Mouse (Mus musculus) limb, embryonic 13.5 days (tissue): ENCODE data around the gene Slc11a2. TPM values are rescaled to one million over a fixed set of nuclear protein-coding genes. Genes with fewer than 3 reads are reported as not detected.
A peak's percentile ranks its signal among the peaks of the same experiment; 100 is the strongest.
"Not testable (repeated sequence)": the region's sequence is repeated elsewhere in the genome, so short reads cannot be mapped to it uniquely, and the experiment has no call there.

Experiments used
- ATAC-seq: fragments of 200-750 bp; cut with Nextera tagmentation; 2 replicates; pipeline ENCODE4 v1.8.0; 2017; ENCODE audit warnings: low read depth, moderate number of reproducible peaks, moderate TSS enrichment; ENCODE audit not compliant: low FRiP score
- H3K27ac ChIP-seq: fragments of 300-500 bp; sonication (generic); 2 replicates; pipeline ENCODE4 v1.5.1; 2015; ENCODE audit warnings: inconsistent platforms, mild to moderate bottlenecking, moderate library complexity
- H3K27me3 ChIP-seq: fragments of 300-500 bp; sonication (generic); 2 replicates; pipeline ENCODE4 v1.6.1; 2015; ENCODE audit warnings: mild to moderate bottlenecking, inconsistent platforms
- H3K36me3 ChIP-seq: fragments of 300-500 bp; sonication (generic); 2 replicates; pipeline ENCODE4 v1.6.1; 2015; ENCODE audit warnings: inconsistent platforms, mild to moderate bottlenecking, moderate library complexity
- H3K4me1 ChIP-seq: fragments of 300-500 bp; sonication (generic); 2 replicates; pipeline ENCODE4 v1.6.1; 2015; ENCODE audit warnings: inconsistent platforms
- H3K4me2 ChIP-seq: fragments of 300-500 bp; sonication (generic); replicated peaks from 2 replicates; pipeline ENCODE4 v1.6.1; 2015; ENCODE audit warnings: inconsistent platforms, mild to moderate bottlenecking, moderate library complexity
- H3K4me3 ChIP-seq: fragments of 300-500 bp; sonication (generic); 2 replicates; pipeline ENCODE4 v1.5.1; 2015; ENCODE audit warnings: moderate library complexity, mild to moderate bottlenecking, inconsistent platforms
- H3K9ac ChIP-seq: fragments of 300-500 bp; sonication (generic); 2 replicates; pipeline ENCODE4 v1.6.1; 2015; ENCODE audit warnings: mild to moderate bottlenecking, inconsistent platforms
- H3K9me3 ChIP-seq: fragments of 300-500 bp; sonication (generic); 2 replicates; pipeline ENCODE4 v1.6.1; 2016; ENCODE audit warnings: inconsistent platforms
- WGBS: fragments of 180-500 bp; shearing (Covaris S2); methylation state at CpG from one replicate; pipeline ENCODE4 v1.1.7; 2015; 5-methylcytosine and 5-hydroxymethylcytosine counted together
- polyA plus RNA-seq: library from polyadenylated mRNA; unstranded; fragments of >200 nt; fragmentation: Nextera tagmentation; extraction: Ambion mirVana; gene quantifications from 2 replicates; pipeline ENCODE4 v1.2.1, GENCODE M21; 2015

Slc11a2 gene
- polyA plus RNA-seq, 1 experiment from 2014 or later: 25.3 TPM

DNA sequence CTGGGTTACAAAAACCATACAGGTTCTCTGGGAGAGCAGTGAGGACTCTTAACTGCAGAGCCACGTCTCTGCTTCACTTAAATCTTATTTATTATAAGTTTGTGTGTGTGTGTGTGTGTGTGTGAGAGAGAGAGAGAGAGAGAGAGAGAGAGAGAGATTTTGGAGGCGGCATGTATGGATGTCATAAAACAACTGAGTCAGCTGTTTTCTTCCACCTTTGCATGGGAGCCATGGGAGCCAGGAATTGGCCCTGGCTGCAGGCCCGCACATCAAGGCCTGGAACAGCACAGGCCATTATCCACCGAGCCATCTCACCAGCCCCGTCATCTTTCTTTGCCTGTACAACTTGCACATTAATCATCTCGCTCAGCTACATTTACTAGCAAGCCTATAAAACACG lies 57.8 kb downstream of the Slc11a2 start:
- ATAC-seq: no peak
- Histone ChIP-seq H3K4me3 (no peak overlapping the region), H3K27ac (no peak overlapping the region), H3K4me1 (no peaks in the 10 kb centered on the region), H3K36me3 (no peaks in the 10 kb centered on the region), H3K27me3 (peaks cover 5% of the 10 kb centered on the region; the same call in 1 of the 2 replicates), H3K4me2 (no peak overlapping the region), H3K9me3 (no peaks in the 10 kb centered on the region; the same call in 1 of the 2 replicates), H3K9ac (no peak overlapping the region)
- 22% methylated on average over 7 of the region's 7 CpGs for WGBS

GRCm38 (mm10) chr15:100365967-100366366 lies 58.9 kb downstream of the Slc11a2 start:
- not testable (repeated sequence) for H3K4me2 ChIP-seq, H3K9me3 ChIP-seq, ATAC-seq, H3K4me3 ChIP-seq, H3K27ac ChIP-seq, H3K36me3 ChIP-seq, H3K27me3 ChIP-seq, H3K4me1 ChIP-seq, H3K9ac ChIP-seq
- WGBS: 14% methylated on average over 9 of the region's 9 CpGs

DNA sequence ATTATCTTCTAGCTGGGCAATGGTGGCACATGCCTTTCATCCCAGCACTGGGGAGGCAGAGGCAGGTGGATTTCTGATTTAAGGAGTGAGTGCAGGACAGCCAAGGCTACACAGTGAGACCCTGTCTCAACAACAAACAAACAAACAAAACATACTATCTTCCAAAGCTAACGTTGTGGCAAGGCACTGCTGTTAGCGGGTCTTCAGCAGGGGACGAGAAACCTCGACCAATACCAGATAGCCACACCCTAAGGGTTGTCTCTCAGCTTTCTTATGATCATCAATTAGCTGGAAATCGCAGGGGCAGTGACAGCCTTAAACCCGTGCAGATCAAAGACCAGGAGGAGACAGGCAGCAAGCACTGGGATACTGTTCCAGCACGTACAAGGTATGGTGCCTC lies 60.6 kb downstream of the Slc11a2 start, which contains the start of gene Higd1c:
Higd1c (plus strand) TSS at position 301 of the 400 bp plus-strand sequence.
- H3K36me3 ChIP-seq: no peaks in the 10 kb centered on the region
- H3K4me3 ChIP-seq: no peak within 1 kb of the TSS
- H3K9ac ChIP-seq: no peak within 1 kb of the TSS
- no peak within 1 kb of the TSS for H3K27ac ChIP-seq
- peaks cover 5% of the 10 kb centered on the region; the same call in 1 of the 2 replicates for H3K27me3 ChIP-seq
- no peak for ATAC-seq
- H3K9me3 ChIP-seq: no peaks in the 10 kb centered on the region; the same call in 1 of the 2 replicates
- WGBS: 48% methylated on average over 7 of the region's 7 CpGs
- H3K4me2 ChIP-seq: no peak within 1 kb of the TSS
- H3K4me1 ChIP-seq: peaks cover 7% of the 10 kb centered on the region; the same call in 1 of the 2 replicates

DNA sequence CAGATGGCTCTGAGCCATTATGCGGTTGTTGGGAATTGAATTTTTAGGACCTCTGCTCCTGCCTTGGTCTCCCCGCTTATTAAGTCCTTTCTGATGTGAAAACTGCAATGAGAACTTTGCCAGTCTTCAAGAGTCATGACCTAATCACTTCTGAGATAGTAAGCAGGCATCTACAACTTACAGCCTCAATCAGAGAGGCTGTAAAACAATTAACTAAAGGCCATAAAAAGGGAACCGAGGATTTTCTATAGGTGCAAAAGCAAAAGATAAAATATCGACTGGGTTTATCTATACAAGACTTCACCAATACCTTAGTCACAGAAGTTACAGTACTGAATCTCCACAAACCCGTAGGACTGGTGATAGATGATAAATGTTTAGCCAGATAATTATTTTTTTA lies 69.0 kb downstream of the Slc11a2 start:
- H3K9ac ChIP-seq: no peak overlapping the region
- H3K4me3 ChIP-seq: no peak overlapping the region
- WGBS: 37% methylated on average over 5 of the region's 5 CpGs
- ATAC-seq: no peak
- no peak overlapping the region for H3K4me2 ChIP-seq
- no peaks in the 10 kb centered on the region for H3K9me3 ChIP-seq
- no peaks in the 10 kb centered on the region for H3K36me3 ChIP-seq
- H3K4me1 ChIP-seq: peaks cover 20% of the 10 kb centered on the region
- no peaks in the 10 kb centered on the region for H3K27me3 ChIP-seq
- H3K27ac ChIP-seq: no peak overlapping the region

DNA sequence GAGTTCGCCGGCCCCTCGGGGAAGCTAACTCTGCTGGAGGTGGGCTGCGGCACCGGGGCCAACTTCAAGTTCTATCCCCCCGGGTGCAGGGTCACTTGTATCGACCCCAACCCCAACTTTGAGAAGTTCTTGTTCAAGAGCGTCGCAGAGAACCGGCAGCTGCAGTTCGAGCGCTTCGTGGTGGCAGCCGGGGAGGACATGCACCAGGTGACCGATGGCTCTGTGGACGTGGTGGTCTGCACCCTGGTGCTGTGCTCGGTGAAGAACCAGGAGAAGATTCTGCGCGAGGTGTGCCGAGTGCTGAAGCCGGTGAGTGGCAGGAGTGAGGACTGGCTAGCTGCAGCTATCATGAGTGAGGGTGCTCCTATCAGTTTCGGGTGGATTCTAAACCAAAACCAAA lies 71.5 kb downstream of the Slc11a2 start:
- not testable (repeated sequence) for H3K9ac ChIP-seq, H3K36me3 ChIP-seq, H3K9me3 ChIP-seq, ATAC-seq, H3K27me3 ChIP-seq, H3K4me2 ChIP-seq, H3K4me3 ChIP-seq, H3K27ac ChIP-seq
- H3K4me1 ChIP-seq: peaks cover 12% of the 10 kb centered on the region
- 90% methylated on average over 22 of the region's 22 CpGs for WGBS

DNA sequence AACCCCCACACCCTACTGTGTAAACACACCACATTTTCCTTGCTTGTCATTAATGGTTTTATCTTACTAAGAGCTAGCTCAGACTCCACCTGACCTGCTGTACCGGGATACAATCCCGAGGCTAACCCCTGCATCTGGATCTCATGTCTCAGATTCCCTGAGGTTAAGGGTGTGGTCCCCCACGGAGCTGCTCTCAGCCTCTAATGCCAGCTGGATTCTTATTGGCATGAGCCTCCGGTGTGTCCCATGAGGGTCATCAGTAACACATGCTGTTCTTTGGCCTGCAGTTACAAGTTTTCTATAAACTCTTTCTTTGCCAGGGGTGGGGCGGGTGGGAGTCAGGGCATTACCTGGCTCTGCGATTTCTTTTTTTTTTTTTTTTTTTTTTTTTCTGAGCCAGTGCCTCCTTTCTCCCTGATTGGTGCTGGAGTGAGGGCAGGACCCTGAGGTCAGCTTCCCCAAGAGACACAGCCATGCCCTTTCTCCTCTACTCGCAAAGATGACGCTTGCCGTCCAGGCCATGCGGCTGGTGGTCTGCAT lies 72.1 kb downstream of the Slc11a2 start, which contains the start of the genes Methig1 and Mettl7a2:
Methig1 (plus strand) TSS at position 439 of the 540 bp plus-strand sequence.
Mettl7a2 (plus strand) TSS at position 490 of the 540 bp plus-strand sequence.
- 69% methylated on average over 10 of the region's 10 CpGs for whole genome bisulfite sequencing
- Histone ChIP-seq H3K9ac (no peak within 1 kb of the TSS), H3K4me3 (no peak within 1 kb of the TSS), H3K4me2 (no peak within 1 kb of the TSS), H3K27ac (no peak within 1 kb of the TSS), H3K27me3 (no peaks in the 10 kb centered on the region), H3K4me1 (peaks cover 12% of the 10 kb centered on the region), H3K36me3 (no peaks in the 10 kb centered on the region), H3K9me3 (no peaks in the 10 kb centered on the region)
- no peak for ATAC-seq

DNA sequence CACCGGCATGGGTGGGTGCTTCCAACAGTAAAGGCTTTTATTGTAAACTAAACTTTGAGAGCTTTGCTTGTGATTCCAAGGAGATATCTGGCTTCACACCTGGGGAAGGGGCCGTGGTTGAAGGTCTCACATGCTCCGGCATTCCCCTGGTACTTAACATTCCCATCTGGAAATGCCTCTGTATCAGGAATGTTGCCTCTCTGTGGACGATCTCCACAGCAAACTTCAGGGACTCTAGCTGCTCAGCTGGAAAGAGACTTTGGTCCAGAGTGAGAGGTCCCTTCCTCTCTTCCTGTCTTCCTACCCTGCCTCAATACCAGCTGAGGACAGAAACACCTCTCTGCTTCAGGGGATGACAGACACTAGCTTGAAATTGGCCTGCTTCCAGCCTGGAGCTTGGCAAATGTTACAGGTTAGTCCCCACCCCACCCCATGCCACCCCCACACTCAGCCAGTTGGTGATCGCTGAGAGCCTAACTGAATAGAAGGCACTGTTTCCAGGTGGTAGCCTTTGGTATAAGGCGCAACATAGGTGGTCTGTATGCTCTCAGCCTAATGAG lies 73.3 kb downstream of the Slc11a2 start:
- no peaks in the 10 kb centered on the region for H3K9me3 ChIP-seq
- 39% methylated on average over 6 of the region's 6 CpGs for WGBS
- no peak overlapping the region for H3K9ac ChIP-seq
- no peak overlapping the region for H3K4me3 ChIP-seq
- no peak overlapping the region for H3K4me2 ChIP-seq
- H3K36me3 ChIP-seq: no peaks in the 10 kb centered on the region
- peaks cover 12% of the 10 kb centered on the region for H3K4me1 ChIP-seq
- no peaks in the 10 kb centered on the region for H3K27me3 ChIP-seq
- ATAC-seq: no peak
- H3K27ac ChIP-seq: no peak overlapping the region

GRCm38 (mm10) chr15:100349496-100349895 lies 75.4 kb downstream of the Slc11a2 start:
- Histone ChIP-seq H3K27me3 (no peaks in the 10 kb centered on the region), H3K4me1 (peaks cover 16% of the 10 kb centered on the region), H3K9ac (no peak overlapping the region), H3K36me3 (no peaks in the 10 kb centered on the region), H3K4me3 (no peak overlapping the region), H3K9me3 (peaks cover 4% of the 10 kb centered on the region; the same call in 1 of the 2 replicates), H3K27ac (no peak overlapping the region), H3K4me2 (no peak overlapping the region)
- 29% methylated on average over 2 of the region's 2 CpGs for WGBS
- ATAC-seq: no peak

- no peaks in the 10 kb centered on the region for H3K27me3 ChIP-seq
- H3K4me2 ChIP-seq: 0 out of 2 replicates have a peak overlapping the region, but pooled peaks have one; percentile 11
- H3K4me1 ChIP-seq: peaks cover 12% of the 10 kb centered on the region
- no peaks in the 10 kb centered on the region for H3K36me3 ChIP-seq
- H3K9me3 ChIP-seq: peaks cover 4% of the 10 kb centered on the region; the same call in 1 of the 2 replicates
- no peak overlapping the region for H3K4me3 ChIP-seq
- WGBS: 58% methylated on average over 14 of the region's 14 CpGs
- H3K9ac ChIP-seq: no peak overlapping the region
- ATAC-seq: no peak
- peak overlapping the region; percentile 44; the same call in 1 of the 2 replicates for H3K27ac ChIP-seq
Observed at GRCm38 (mm10) chr15:100346761-100347160, 78.1 kb downstream of the Slc11a2 start.

- Histone ChIP-seq H3K9ac (no peak overlapping the region), H3K4me1 (peaks cover 3% of the 10 kb centered on the region; the same call in 1 of the 2 replicates), H3K36me3 (no peaks in the 10 kb centered on the region), H3K4me3 (no peak overlapping the region), H3K27me3 (no peaks in the 10 kb centered on the region), H3K27ac (no peak overlapping the region), H3K9me3 (peaks cover 4% of the 10 kb centered on the region; the same call in 1 of the 2 replicates), H3K4me2 (no peak overlapping the region)
- no peak for ATAC-seq
Observed at GRCm38 (mm10) chr15:100345484-100345883, 79.4 kb downstream of the Slc11a2 start.

- H3K36me3 ChIP-seq, H3K9me3 ChIP-seq, ATAC-seq: not testable (repeated sequence)
Observed at GRCm38 (mm10) chr15:100341314-100341980, 83.4 kb downstream of the Slc11a2 start.

More at GRCm38 (mm10) chr15:100341314-100341980, 83.4 kb downstream of the Slc11a2 start:
- not testable (repeated sequence) for H3K4me3 ChIP-seq, H3K4me2 ChIP-seq, H3K27ac ChIP-seq, H3K9ac ChIP-seq, H3K4me1 ChIP-seq, H3K27me3 ChIP-seq
- 63% methylated on average over 4 of the region's 5 CpGs for WGBS
